Mouse (Mus musculus) liver, adult (tissue): ENCODE measurements around the gene Rnf144a.

Experiments
- GATA4 ChIP-seq: IDR thresholded peaks from 2 replicates; pipeline ENCODE4 v1.6.1; 2014; ENCODE audit warnings: mild to moderate bottlenecking, low read length; ENCODE audit not compliant: insufficient replicate concordance

Rnf144a gene

DNA sequence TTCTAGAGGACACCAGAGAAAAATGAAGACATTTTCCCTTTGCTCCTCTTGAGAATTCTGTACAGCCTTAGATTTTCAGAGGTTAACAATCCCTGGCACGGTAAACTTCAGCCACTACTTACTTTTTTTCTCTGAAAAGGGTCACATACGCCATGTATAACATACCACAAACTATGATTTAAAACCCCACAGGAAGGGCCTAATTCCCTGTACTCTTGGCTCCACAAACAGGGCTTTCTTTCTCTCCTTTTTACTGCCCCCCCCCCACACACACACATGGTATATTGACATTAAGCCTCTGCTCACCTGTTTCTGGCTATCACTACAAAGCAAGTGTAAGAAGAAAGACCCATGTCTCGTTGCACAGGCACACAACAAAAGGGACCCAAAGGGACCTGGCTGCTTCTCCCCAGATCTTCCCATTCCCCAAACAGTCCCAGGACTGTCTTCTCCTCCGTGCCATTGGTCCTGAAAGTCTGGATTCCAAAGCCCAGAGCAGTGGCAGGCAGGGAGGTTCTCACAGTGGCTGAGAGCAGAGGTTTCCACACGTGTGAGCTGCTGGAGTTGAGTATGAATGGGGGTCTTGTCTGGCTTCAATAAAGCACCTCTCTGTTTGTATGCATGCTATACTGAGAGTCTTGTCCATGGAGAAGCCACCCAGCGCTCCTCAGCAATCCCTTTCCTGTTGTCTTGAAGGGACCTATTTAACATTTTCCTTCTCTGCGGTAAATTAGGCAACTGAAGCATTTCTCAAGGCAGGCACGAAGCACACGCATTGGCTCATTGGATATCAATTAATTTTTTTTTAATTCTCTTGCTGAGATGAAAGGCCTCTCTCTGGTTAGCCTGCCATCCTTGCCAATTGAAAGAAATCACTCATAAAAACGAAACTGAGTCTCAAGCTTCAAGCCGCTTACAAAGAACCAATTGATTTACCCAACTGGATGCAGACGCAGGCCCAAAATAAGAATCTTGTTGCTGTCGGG is 20.3 kb downstream of the Rnf144a start:
- no peak for TF ChIP-seq GATA4

DNA sequence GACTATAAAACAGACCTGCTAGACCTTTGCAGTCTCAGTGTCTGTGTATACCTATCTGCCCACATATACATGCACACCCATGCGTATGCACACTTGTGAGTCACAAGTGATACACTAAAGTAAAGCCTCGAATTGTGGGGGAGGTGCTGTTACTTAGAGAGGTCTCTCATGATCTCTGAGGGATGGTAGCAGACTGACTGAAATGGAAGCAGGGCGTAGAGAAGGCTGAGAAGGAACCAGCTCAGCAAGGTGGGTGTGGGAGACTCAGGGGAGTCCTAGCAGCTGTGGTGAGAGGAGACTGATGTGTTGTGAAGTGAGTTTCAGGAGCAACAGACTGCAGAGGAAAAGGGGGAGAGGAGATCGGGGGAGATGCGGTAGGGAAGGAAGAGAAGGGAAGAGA is 21.8 kb downstream of the Rnf144a start:
- no peak for TF ChIP-seq GATA4

DNA sequence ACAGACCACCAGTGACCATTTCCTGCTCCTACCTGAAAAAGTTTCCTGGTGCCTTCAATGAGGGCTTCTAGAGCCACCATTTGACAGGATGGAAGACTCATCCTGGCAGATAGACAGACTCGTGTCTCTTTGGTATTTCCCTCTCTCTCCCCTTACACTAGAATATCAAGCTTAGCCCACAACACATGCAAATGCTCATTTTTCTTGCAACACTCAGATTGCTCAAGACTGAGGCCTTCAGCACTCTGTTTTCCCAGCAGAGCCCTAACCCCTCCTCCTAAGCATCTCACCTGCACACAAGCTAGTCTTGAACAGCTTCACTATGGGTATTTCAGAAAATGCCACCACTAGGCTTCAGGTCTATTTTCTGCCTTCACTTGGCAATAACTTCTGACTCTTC is 23.9 kb downstream of the Rnf144a start:
- TF ChIP-seq GATA4: no peak

GRCm38 (mm10) chr12:26387523-26387922 is 27.5 kb downstream of the Rnf144a start:
- TF ChIP-seq GATA4: no peak

DNA sequence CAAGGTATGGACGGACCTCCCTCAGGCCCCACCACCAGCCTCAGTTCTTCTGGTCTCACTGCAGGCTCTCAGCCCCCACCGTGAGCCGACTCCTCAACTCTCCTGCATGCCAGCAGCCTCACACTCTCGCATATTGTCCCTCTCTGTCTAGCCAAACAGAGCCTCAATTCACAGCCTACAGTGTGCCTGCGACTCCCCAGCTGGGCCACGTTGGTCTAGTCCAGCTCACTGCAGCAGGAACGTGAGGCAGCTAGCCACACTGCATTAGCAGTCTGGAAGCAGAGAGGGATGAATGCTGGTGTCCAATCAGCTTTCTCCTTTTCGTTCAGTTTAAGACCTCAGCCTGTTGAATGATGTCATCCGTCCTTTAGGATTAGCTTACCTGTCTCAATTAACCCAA is 28.1 kb downstream of the Rnf144a start:
- TF ChIP-seq GATA4: no peak

- TF ChIP-seq GATA4: no peak
Measured at GRCm38 (mm10) chr12:26386189-26386588, 28.9 kb downstream of the Rnf144a start.

GRCm38 (mm10) chr12:26385735-26386134 is 29.3 kb downstream of the Rnf144a start:
- no peak for TF ChIP-seq GATA4

- no peak for TF ChIP-seq GATA4
Measured at GRCm38 (mm10) chr12:26381730-26382129, 33.3 kb downstream of the Rnf144a start.

GRCm38 (mm10) chr12:26379797-26380196 is 35.3 kb downstream of the Rnf144a start:
- TF ChIP-seq GATA4: no peak

- TF ChIP-seq GATA4: no peak
Measured at GRCm38 (mm10) chr12:26377691-26378090, 37.4 kb downstream of the Rnf144a start.

DNA sequence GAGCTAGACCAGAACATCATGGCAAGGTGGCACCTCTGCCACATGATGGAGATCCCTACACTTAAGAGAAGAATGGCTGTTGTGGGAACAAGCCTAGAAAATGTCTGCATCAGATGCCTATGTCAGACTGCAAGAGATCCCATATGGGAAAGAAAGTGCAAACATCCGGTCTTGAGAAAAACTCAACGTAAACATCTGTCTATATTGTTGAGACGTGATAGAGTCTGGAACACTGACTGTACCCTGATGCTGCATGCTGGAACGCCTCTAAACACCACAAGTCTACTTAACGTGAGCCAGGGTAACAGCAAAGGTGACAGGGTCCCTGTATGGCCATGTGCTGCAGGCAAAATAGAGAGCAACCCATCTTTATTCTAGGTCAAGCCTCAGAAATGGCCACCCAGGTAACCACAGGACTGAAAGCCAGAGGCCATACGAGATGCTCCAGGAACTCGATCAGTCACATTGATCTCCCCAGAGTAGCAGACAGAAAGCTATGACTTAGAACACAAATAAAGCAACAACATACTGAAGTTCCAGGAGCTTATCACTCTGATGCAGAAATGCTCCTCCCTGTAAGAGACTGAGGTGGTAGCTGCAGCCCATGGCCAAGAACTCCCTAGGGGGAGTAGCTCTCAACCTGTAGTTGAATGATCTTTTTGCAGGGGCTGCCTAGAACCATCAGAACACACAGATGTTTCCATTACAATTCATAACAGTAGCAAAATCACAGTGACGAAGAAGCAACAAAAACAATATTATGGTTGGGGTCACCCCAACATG is 38.3 kb downstream of the Rnf144a start:
- TF ChIP-seq GATA4: no peak

DNA sequence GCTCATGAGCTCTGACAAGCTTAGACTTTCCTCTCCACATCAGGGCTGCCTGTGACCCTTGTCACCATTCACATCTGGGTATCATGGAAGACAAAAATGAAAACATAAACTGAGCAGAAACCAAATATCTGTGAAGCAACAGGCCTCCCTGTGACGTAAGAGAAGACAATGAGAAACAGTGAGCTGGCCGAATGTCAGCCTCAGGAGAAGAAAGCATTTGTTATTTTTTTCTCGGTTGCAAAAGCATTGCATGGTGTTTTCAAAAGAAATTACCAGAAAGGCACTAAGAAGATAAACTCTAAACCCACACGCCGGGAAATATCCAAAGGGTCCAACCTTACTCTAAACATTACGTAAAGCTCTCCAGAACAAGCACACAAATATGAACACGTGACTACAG is 41.3 kb downstream of the Rnf144a start:
- TF ChIP-seq GATA4: no peak

DNA sequence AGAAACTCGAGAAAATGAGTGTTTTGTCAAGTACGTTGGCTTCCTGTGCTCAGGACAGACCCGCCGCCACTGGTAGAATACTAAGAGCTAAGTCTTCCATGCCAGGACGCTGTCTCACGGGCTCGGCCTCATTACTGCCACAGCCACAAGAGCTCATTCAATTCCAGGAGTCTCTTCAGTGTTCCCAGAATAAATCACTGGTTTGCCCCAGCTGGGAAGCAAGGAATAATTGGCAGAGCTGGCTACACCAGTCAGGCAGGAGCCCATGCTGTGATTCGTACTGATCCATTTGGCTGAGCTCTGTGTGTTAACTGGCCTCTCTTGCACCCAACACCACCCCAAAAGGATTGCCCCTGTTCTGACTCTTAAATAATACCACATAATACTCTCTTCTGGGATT is 45.0 kb downstream of the Rnf144a start:
- TF ChIP-seq GATA4: no peak

DNA sequence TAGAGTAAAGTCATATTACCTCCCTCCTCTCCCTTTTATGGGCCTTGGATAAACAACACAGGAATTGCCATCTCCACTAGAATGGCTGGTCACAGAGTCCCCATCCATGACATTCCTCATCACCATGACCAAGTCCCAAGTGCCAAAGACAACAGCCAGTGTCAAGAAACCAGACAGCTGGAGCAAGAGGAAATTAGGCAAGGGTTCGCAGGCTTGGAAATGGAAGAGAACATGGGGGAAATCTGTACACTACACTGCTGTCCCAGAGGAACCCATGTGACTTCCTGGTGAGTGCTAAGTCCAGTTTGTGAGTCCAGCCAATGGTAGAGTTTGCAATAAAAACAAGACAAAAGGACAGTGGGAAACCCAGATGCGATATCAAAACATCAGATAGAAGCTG is 47.7 kb downstream of the Rnf144a start:
- TF ChIP-seq GATA4: no peak

GRCm38 (mm10) chr12:26366372-26366771 is 48.7 kb downstream of the Rnf144a start:
- TF ChIP-seq GATA4: no peak

DNA sequence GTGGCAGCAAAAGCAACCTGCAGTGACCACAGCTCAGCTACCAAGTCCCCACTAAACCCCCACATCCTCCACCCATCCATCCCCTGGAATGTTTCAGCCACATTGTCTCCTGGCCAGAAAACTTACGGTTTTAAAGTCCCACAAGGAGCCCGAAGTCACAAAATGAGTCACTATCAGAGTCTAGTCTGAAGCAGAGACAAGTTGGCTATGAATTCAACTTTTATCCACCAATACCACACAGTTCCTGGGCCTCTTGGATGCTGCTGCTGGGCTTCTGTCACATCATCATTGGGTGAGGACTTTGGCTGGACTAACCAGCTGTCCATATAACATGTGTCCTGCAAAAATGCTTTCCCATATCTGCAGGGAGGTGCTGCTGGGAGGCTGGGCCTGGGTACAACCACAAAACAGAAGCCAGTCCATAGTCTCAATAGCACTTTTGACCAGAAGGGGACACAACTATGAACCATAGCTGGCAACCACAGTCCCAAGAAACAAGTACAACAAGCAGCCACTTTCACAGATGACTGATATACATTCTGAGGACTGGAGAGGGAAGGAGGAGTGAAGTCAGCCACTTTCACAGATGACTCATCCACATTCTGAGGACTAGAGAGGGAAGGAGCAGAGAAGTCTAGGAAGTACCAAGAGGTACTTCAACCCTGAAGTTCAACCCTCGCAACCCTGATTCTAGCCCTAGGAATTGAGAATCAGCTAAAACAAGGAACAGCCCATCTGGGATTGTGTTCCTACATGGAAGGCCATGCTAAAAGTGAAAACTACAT is 49.3 kb downstream of the Rnf144a start:
- no peak for TF ChIP-seq GATA4

DNA sequence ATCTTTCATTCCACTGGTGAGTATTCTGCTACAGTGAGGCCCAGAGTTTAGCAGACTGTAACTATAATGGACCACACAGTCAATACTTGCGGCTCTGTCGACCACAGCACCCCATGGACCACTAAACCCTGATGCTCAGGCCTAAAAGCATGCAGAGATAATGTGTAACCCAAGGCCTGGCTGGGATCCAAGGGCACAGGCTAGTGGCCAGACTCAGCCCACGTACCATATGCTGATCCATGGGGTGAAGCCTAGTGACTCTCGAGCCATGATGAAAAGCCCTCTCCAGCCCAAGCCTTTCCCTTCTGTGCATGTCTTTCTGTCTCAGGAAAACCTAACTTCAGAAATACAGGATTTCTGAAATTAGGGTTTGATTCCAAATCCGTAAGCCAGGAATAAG is 50.2 kb downstream of the Rnf144a start:
- TF ChIP-seq GATA4: no peak
